Mouse (Mus musculus): ENCODE results near the gene Gm49366. TPM values are rescaled to one million over a fixed set of nuclear protein-coding genes. Genes with fewer than 3 reads are reported as not detected.

Gene Gm49366
- total and polyA plus RNA-seq, 3 experiments, result not detected

DNA sequence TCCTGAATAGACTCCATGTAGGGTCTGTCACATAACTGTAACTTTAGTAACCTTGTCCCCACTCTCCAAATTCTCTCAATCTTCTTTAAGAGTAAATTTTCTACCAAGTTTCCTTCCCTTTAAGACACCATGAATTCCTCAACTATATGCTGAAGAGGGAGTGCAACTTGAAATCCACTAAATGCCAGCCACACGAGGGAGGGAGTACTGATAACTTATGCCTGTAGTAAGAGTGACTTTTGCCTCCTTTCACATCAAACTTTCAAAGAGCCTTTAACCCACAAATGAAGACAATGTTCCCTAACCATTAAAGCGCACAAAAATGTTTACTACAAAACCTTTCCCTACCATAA is 62.7 kb downstream of the Gm49366 start:
- no peak for DNase-seq (ENCODE audit: extremely low read depth)
- Histone ChIP-seq H3K36me3 (replicated peaks in 1 of 2; ENCODE audit: control insufficient read depth in 1 of 2, insufficient read depth in 1 of 2, low read length in 1 of 2) (no peaks in the 10 kb centered on the region), H3K9me3 (replicated peaks; ENCODE audit: low read length) (no peaks in the 10 kb centered on the region), H3K79me2 (replicated peaks; ENCODE audit: control insufficient read depth, extremely low read depth, insufficient read depth, poor library complexity, severe bottlenecking) (no peaks in the 10 kb centered on the region), H3K4me1 (ENCODE audit: control insufficient read depth in 1 of 2, insufficient read depth in 2 of 2) (no peaks in the 10 kb centered on the region), H3K27me3 (replicated peaks) (no peaks in the 10 kb centered on the region), H3K4me2 (ENCODE audit: insufficient read depth, low read depth, poor library complexity, severe bottlenecking) (no peak overlapping the region), H3K27ac (ENCODE audit: insufficient read depth, low read depth) (no peak overlapping the region), H3K4me3 (replicated peaks in 1 of 3; ENCODE audit: low read depth in 2 of 3, low read length in 2 of 3, poor library complexity in 1 of 3) (no peak overlapping the region), H3K9ac (ENCODE audit: insufficient read depth, low read depth) (no peak overlapping the region)
- in situ Hi-C loops (cut with MboI; ENCODE audit: low pct_ligation_motif_present, low pct_unique_long_range_greater_than_20kb, low sequenced_read_pairs), result no loop called here
- dilution Hi-C loops (cut with MboI; ENCODE audit: extremely low pct_ligation_motif_present, extremely low pct_unique_long_range_greater_than_20kb, low sequenced_read_pairs), result no loop called here
- TF ChIP-seq MYC (IDR thresholded peaks at IDR 0.05; ENCODE audit: low read depth, low read length), result no peak
- no peak for TF ChIP-seq SMC3 (IDR thresholded peaks at IDR 0.05; ENCODE audit: low read depth, low read length)
- TF ChIP-seq KAT2A (IDR thresholded peaks at IDR 0.05; ENCODE audit: insufficient replicate concordance, low read length), result no peak
- no peak for TF ChIP-seq NELFE (IDR thresholded peaks at IDR 0.05; ENCODE audit: low read depth, low read length)
- no peak for TF ChIP-seq CHD2 (IDR thresholded peaks at IDR 0.05; ENCODE audit: low read length)
- no peak for TF ChIP-seq GABPA (IDR thresholded peaks at IDR 0.05; ENCODE audit: insufficient replicate concordance, low read depth, low read length)
- no peak for TF ChIP-seq ETS1 (conservative IDR thresholded peaks at IDR 0.05; ENCODE audit: low read depth, low read length)
- no peak for TF ChIP-seq HCFC1 (IDR thresholded peaks at IDR 0.05; ENCODE audit: low read depth, low read length)
- TF ChIP-seq TBP (conservative IDR thresholded peaks at IDR 0.05; ENCODE audit: low read depth, low read length), result no peak
- TF ChIP-seq EP300 (IDR thresholded peaks at IDR 0.05; ENCODE audit: low read length), result no peak
- TF ChIP-seq NRF1 (IDR thresholded peaks at IDR 0.05; ENCODE audit: low read depth, low read length), result no peak
- TF ChIP-seq MAFK (IDR thresholded peaks at IDR 0.05; ENCODE audit: insufficient replicate concordance, low read length), result no peak
- TF ChIP-seq CHD1 (IDR thresholded peaks at IDR 0.05; ENCODE audit: low read depth, low read length), result no peak
- TF ChIP-seq ZMIZ1 (IDR thresholded peaks at IDR 0.05; ENCODE audit: low read depth, low read length), result no peak
- no peak for TF ChIP-seq CTCF (conservative IDR thresholded peaks at IDR 0.05 in 1 of 2, IDR thresholded peaks at IDR 0.05 in 1 of 2; ENCODE audit: low read depth in 2 of 2, low read length in 2 of 2)
- TF ChIP-seq BHLHE40 (IDR thresholded peaks at IDR 0.05; ENCODE audit: low read depth, low read length), result no peak
- TF ChIP-seq SIN3A (IDR thresholded peaks at IDR 0.05; ENCODE audit: low read length), result no peak
- TF ChIP-seq ZC3H11A (IDR thresholded peaks at IDR 0.05; ENCODE audit: low read depth, low read length), result no peak
- TF ChIP-seq RCOR1 (conservative IDR thresholded peaks at IDR 0.05; ENCODE audit: low read depth, low read length), result no peak
- no peak for TF ChIP-seq RAD21 (IDR thresholded peaks at IDR 0.05; ENCODE audit: low read depth, low read length)

DNA sequence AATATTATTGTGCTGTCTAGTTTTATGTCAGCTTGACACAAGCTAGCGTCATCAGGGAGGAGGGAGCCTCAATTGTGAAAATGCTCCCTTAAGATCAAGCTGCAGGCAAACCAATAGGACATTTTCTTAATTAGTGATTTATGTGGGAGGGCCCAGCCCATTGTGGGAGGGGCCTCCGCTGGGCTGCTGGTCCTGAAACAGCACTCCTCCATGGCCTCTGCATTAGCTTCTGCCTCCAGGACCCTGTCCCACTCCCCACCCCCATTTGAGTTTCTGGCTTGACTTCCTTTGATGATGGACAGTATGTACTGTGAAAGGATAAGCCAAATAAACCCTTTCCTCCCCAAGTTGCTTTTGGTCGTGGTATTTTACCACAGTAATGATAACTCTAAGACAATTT is 68.3 kb downstream of the Gm49366 start:
- Histone ChIP-seq H3K4me2 (ENCODE audit: insufficient read depth, low read depth, poor library complexity, severe bottlenecking) (no peak overlapping the region), H3K36me3 (replicated peaks in 1 of 2; ENCODE audit: control insufficient read depth in 1 of 2, insufficient read depth in 1 of 2, low read length in 1 of 2) (no peaks in the 10 kb centered on the region), H3K27me3 (replicated peaks) (no peaks in the 10 kb centered on the region), H3K4me3 (replicated peaks in 1 of 3; ENCODE audit: low read depth in 2 of 3, low read length in 2 of 3, poor library complexity in 1 of 3) (no peak overlapping the region), H3K27ac (ENCODE audit: insufficient read depth, low read depth) (no peak overlapping the region), H3K4me1 (ENCODE audit: control insufficient read depth in 1 of 2, insufficient read depth in 2 of 2) (peaks cover 5 to 16% of the 10 kb centered on the region in 2 experiments; a peak in 3 of 4 replicates), H3K79me2 (replicated peaks; ENCODE audit: control insufficient read depth, extremely low read depth, insufficient read depth, poor library complexity, severe bottlenecking) (no peaks in the 10 kb centered on the region), H3K9ac (ENCODE audit: insufficient read depth, low read depth) (no peak overlapping the region), H3K9me3 (replicated peaks; ENCODE audit: low read length) (no peaks in the 10 kb centered on the region)
- DNase-seq (ENCODE audit: extremely low read depth), result no peak
- TF ChIP-seq JUN (IDR thresholded peaks at IDR 0.05; ENCODE audit: insufficient read depth, low read depth, low read length) (no peak), MAZ (IDR thresholded peaks at IDR 0.05; ENCODE audit: low read depth, low read length) (no peak), ZMIZ1 (IDR thresholded peaks at IDR 0.05; ENCODE audit: low read depth, low read length) (no peak), CTCF (conservative IDR thresholded peaks at IDR 0.05 in 1 of 2, IDR thresholded peaks at IDR 0.05 in 1 of 2; ENCODE audit: low read depth in 2 of 2, low read length in 2 of 2) (no peak), TBP (conservative IDR thresholded peaks at IDR 0.05; ENCODE audit: low read depth, low read length) (no peak), MYC (IDR thresholded peaks at IDR 0.05; ENCODE audit: low read depth, low read length) (no peak), BHLHE40 (IDR thresholded peaks at IDR 0.05; ENCODE audit: low read depth, low read length) (no peak), MEF2A (IDR thresholded peaks at IDR 0.05; ENCODE audit: borderline replicate concordance, low read depth, low read length) (no peak), USF1 (IDR thresholded peaks at IDR 0.05; ENCODE audit: low read depth, low read length) (no peak), USF2 (conservative IDR thresholded peaks at IDR 0.05; ENCODE audit: low read depth, low read length) (no peak), NRF1 (IDR thresholded peaks at IDR 0.05; ENCODE audit: low read depth, low read length) (no peak), MXI1 (IDR thresholded peaks at IDR 0.05; ENCODE audit: low read depth, low read length) (no peak), CHD2 (IDR thresholded peaks at IDR 0.05; ENCODE audit: low read length) (no peak), UBTF (IDR thresholded peaks at IDR 0.05; ENCODE audit: low read depth, low read length) (no peak), RCOR1 (conservative IDR thresholded peaks at IDR 0.05; ENCODE audit: low read depth, low read length) (no peak)
- in situ Hi-C loops (cut with MboI; ENCODE audit: low pct_ligation_motif_present, low pct_unique_long_range_greater_than_20kb, low sequenced_read_pairs) (no loop called here), dilution Hi-C loops (cut with MboI; ENCODE audit: extremely low pct_ligation_motif_present, extremely low pct_unique_long_range_greater_than_20kb, low sequenced_read_pairs) (no loop called here)

Data from CH12.LX (cell line).